Mouse (Mus musculus) cortical plate, adult 2 months (tissue): ENCODE data around the gene Stox1. TPM values are rescaled to one million over a fixed set of nuclear protein-coding genes. Genes with fewer than 3 reads are reported as not detected.

Experiments used
- H3K27ac ChIP-seq: fragments of 200-500 bp; 2 replicates; pipeline ENCODE4 v1.5.1; 2012; ENCODE audit warnings: low read length, control low read depth, inconsistent platforms; ENCODE audit not compliant: insufficient read depth
- H3K4me1 ChIP-seq: fragments of 200-500 bp; 2 replicates; pipeline ENCODE4 v1.6.1; 2011; ENCODE audit warnings: low read length; ENCODE audit not compliant: control insufficient read depth, insufficient read depth
- H3K4me3 ChIP-seq: fragments of 200-500 bp; 2 replicates; pipeline ENCODE4 v1.5.1; 2011; ENCODE audit warnings: mild to moderate bottlenecking, low read length, control low read depth; ENCODE audit not compliant: insufficient read depth
- CTCF ChIP-seq: fragments of 200-500 bp; IDR thresholded peaks from 2 replicates; pipeline ENCODE4 v1.5.1; 2011; ENCODE audit warnings: mild to moderate bottlenecking, control low read depth, low read length; ENCODE audit not compliant: insufficient read depth; ENCODE audit errors: extremely low read depth
- POLR2A ChIP-seq: fragments of 200-500 bp; IDR thresholded peaks from 2 replicates; pipeline ENCODE4 v1.6.1; 2011; ENCODE audit warnings: mild to moderate bottlenecking, low read length, control low read depth; ENCODE audit not compliant: insufficient read depth; ENCODE audit errors: extremely low read depth
- polyA plus RNA-seq: library from polyadenylated mRNA; depleted of rRNA; stranded (reverse); fragments of >200 nt; gene quantifications from 2 replicates; pipeline ENCODE4 v1.2.3, GENCODE M21; 2012; rRNA removed

Stox1 gene
- polyA plus RNA-seq, 1 experiment, result 4.8 TPM

GRCm38 (mm10) chr10:62668043-62668442, 57.9 kb downstream of the Stox1 start:
- no peak overlapping the region for H3K27ac ChIP-seq
- TF ChIP-seq POLR2A, result no peak
- no peak for TF ChIP-seq CTCF
- no peaks in the 10 kb centered on the region for H3K4me1 ChIP-seq
- H3K4me3 ChIP-seq, result no peak overlapping the region

GRCm38 (mm10) chr10:62664963-62665590, 60.9 kb downstream of the Stox1 start:
- TF ChIP-seq POLR2A (no peak), CTCF (no peak)
- H3K4me1 ChIP-seq, result no peaks in the 10 kb centered on the region
- no peak overlapping the region for H3K4me3 ChIP-seq
- peak overlapping the region; percentile 79; the same call in 1 of the 2 replicates for H3K27ac ChIP-seq

- no peak for TF ChIP-seq POLR2A
- no peak for TF ChIP-seq CTCF
- H3K27ac ChIP-seq, result peak overlapping the region; percentile 35; the same call in 1 of the 2 replicates
- no peak overlapping the region for H3K4me3 ChIP-seq
- H3K4me1 ChIP-seq, result no peaks in the 10 kb centered on the region
These were observed 61.8 kb downstream of the Stox1 start for GRCm38 (mm10) chr10:62664171-62664570.

- H3K4me1 ChIP-seq, result no peaks in the 10 kb centered on the region
- H3K4me3 ChIP-seq, result no peak overlapping the region
- no peak overlapping the region for H3K27ac ChIP-seq
- TF ChIP-seq CTCF (no peak), POLR2A (no peak)
These were observed 69.2 kb downstream of the Stox1 start for GRCm38 (mm10) chr10:62656711-62657110.

- H3K27ac ChIP-seq, result peak overlapping the region; percentile 82
- H3K4me1 ChIP-seq, result peaks cover 6% of the 10 kb centered on the region
- H3K4me3 ChIP-seq, result peak overlapping the region; percentile 80
- TF ChIP-seq CTCF (no peak), POLR2A (no peak)
These were observed 74.0 kb downstream of the Stox1 start for GRCm38 (mm10) chr10:62651961-62652360.

- Histone ChIP-seq H3K4me3 (peak within 1 kb of the TSS; percentile 80), H3K27ac (peak within 1 kb of the TSS; percentile 82), H3K4me1 (peaks cover 6% of the 10 kb centered on the region)
- no peak for TF ChIP-seq CTCF
- peak; percentile 62 for TF ChIP-seq POLR2A
These were observed 74.8 kb downstream of the Stox1 start, which contains the start of gene Ddx50 for GRCm38 (mm10) chr10:62650881-62651810. Ddx50 (minus strand) TSS chr10:62651218.

- Histone ChIP-seq H3K27ac (peak overlapping the region; percentile 78), H3K4me3 (peak overlapping the region; percentile 80), H3K4me1 (peaks cover 6% of the 10 kb centered on the region)
- TF ChIP-seq POLR2A (no peak), CTCF (no peak)
These were observed 75.6 kb downstream of the Stox1 start for GRCm38 (mm10) chr10:62650358-62650782.

Other genes starting within 250 kb of the Stox1 start
- 41.1 and 41.7 TPM in 2 replicates for gene Vps26a, start 239.3 kb downstream of the Stox1 start, polyA plus RNA-seq
- 13.7 and 15.8 TPM in 2 replicates for gene Srgn, start 198.7 kb downstream of the Stox1 start, polyA plus RNA-seq
- gene Kif1bp, start 147.7 kb downstream of the Stox1 start, polyA plus RNA-seq, result 141 and 142 TPM in 2 replicates
- gene Ddx21, start 123.8 kb downstream of the Stox1 start, polyA plus RNA-seq, result 16.0 and 17.4 TPM in 2 replicates
- gene Ddx50, start 74.9 kb downstream of the Stox1 start, polyA plus RNA-seq, result 77.5 and 78.3 TPM in 2 replicates
- 29.9 TPM in 2 replicates for gene Ccar1, start 66.2 kb upstream of the Stox1 start, polyA plus RNA-seq
- 3.0 and 3.2 TPM in 2 replicates for gene Tet1, start 182.9 kb upstream of the Stox1 start, polyA plus RNA-seq
- 35.3 and 36.5 TPM in 2 replicates for gene Slc25a16, start 194.5 kb upstream of the Stox1 start, polyA plus RNA-seq
- 2.3 and 2.8 TPM in 2 replicates for gene Dna2, start 220.9 kb upstream of the Stox1 start, polyA plus RNA-seq